ENCODE assay signal across 8 mouse cellular contexts in the genomic region with DNA sequence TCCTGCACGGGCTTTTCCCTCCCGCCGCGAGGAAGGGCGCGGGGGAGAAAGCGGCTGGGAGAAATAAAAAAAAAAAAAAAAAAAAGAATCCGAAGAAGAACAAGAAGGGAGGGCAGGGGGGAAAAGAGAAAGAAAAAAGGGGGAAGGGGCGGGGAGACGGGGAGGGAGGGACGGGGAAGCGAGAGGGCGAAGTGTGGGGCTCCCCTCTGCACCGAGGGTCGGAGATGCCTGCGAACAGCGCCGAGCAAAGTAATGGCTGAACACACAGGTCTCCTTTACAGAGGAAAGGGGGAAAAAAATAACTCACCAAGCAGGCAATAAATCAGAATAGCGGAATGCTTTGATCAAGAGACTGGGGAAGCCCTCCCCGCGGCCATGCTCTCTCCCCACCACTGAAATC. TPM values are rescaled to one million over a fixed set of nuclear protein-coding genes. Genes with fewer than 3 reads are reported as not detected.
DNase-seq lines count a peak whose midpoint lies in the region; ATAC-seq lines count a peak whose summit lies in the region.

No protein-coding gene starts in this region.

- H3K4me2 ChIP-seq in kidney, embryonic 15.5 days, result peak overlapping the region; percentile 91
- peak overlapping the region; percentile 59 for H3K4me2 ChIP-seq in embryonic facial prominence, embryonic 14.5 days (ENCODE audit: low read depth, low read length)
- H3K4me2 ChIP-seq in intestine, embryonic 14.5 days (ENCODE audit: low read length), result peak overlapping the region; percentile 68
- peak overlapping the region; percentile 83 for H3K4me2 ChIP-seq in midbrain, embryonic 15.5 days

- peak overlapping the region; percentile 75 for H3K9ac ChIP-seq in kidney, embryonic 15.5 days
- H3K9ac ChIP-seq in embryonic facial prominence, embryonic 14.5 days (ENCODE audit: low read depth, low read length), result peak overlapping the region; percentile 88
- H3K9ac ChIP-seq in intestine, embryonic 14.5 days (ENCODE audit: low read length), result peak overlapping the region; percentile 85
- H3K9ac ChIP-seq in midbrain, embryonic 15.5 days, result peak overlapping the region; percentile 82

- peaks cover 33% of the 10 kb centered on the region for H3K4me1 ChIP-seq in kidney, embryonic 15.5 days
- H3K4me1 ChIP-seq in embryonic facial prominence, embryonic 14.5 days (ENCODE audit: control insufficient read depth, insufficient read depth, low read length), result peaks cover 21% of the 10 kb centered on the region
- peaks cover 14% of the 10 kb centered on the region; the same call in 1 of the 2 replicates for H3K4me1 ChIP-seq in intestine, embryonic 14.5 days (replicated peaks; ENCODE audit: control insufficient read depth, insufficient read depth, low read length)
- H3K4me1 ChIP-seq in midbrain, embryonic 15.5 days, result peaks cover 37% of the 10 kb centered on the region

- no peak; the same call in 1 of the 2 replicates for ATAC-seq in kidney, embryonic 15.5 days (replicated peaks; ENCODE audit: low FRiP score)
- no peak for ATAC-seq in embryonic facial prominence, embryonic 14.5 days (ENCODE audit: low read depth)
- ATAC-seq in intestine, embryonic 14.5 days (replicated peaks; ENCODE audit: low FRiP score, low TSS enrichment, low read depth), result no peak
- no peak for ATAC-seq in midbrain, embryonic 15.5 days (replicated peaks)

- DNase-seq in kidney, postnatal 25 days, result no peak
- DNase-seq in adrenal gland, postnatal 36 days, result peak; percentile 42 to 51
- DNase-seq in embryonic facial prominence, embryonic 14.5 days (ENCODE audit: low spot score), result peak; percentile 63
- peak; percentile 75 for DNase-seq in intestine, embryonic 14.5 days (ENCODE audit: low spot score)
- no peak for DNase-seq in spleen, adult 18-20 months
- no peak for DNase-seq in frontal cortex, adult 2 months (ENCODE audit: extremely low spot score in 1 of 2, low spot score in 1 of 2)

- no peaks in the 10 kb centered on the region for H3K9me3 ChIP-seq in kidney, embryonic 15.5 days (replicated peaks)
- no peaks in the 10 kb centered on the region for H3K9me3 ChIP-seq in embryonic facial prominence, embryonic 14.5 days (ENCODE audit: control insufficient read depth, low read length)
- H3K9me3 ChIP-seq in intestine, embryonic 14.5 days (ENCODE audit: control insufficient read depth, low read length), result no peaks in the 10 kb centered on the region
- no peaks in the 10 kb centered on the region for H3K9me3 ChIP-seq in midbrain, embryonic 15.5 days

- no peaks in the 10 kb centered on the region for H3K36me3 ChIP-seq in kidney, embryonic 15.5 days
- H3K36me3 ChIP-seq in embryonic facial prominence, embryonic 14.5 days (ENCODE audit: control insufficient read depth, insufficient read depth, low read length), result no peaks in the 10 kb centered on the region
- H3K36me3 ChIP-seq in intestine, embryonic 14.5 days (ENCODE audit: control insufficient read depth, insufficient read depth, low read length), result no peaks in the 10 kb centered on the region
- no peaks in the 10 kb centered on the region for H3K36me3 ChIP-seq in midbrain, embryonic 15.5 days (replicated peaks)

- WGBS in kidney, embryonic 15.5 days, result 0% methylated on average over 14 of the region's 21 CpGs
- under 1% methylated on average over 14 of the region's 21 CpGs for WGBS in embryonic facial prominence, embryonic 14.5 days
- 0% methylated on average over 13 of the region's 21 CpGs for WGBS in intestine, embryonic 14.5 days
- 0% methylated on average over 21 of the region's 21 CpGs for whole genome bisulfite sequencing in midbrain, embryonic 15.5 days

- H3K4me3 ChIP-seq in kidney, embryonic 15.5 days (replicated peaks), result peak overlapping the region; percentile 87
- peak overlapping the region; percentile 84 for H3K4me3 ChIP-seq in embryonic facial prominence, embryonic 14.5 days (ENCODE audit: low read depth, low read length)
- peak overlapping the region; percentile 70 for H3K4me3 ChIP-seq in intestine, embryonic 14.5 days (ENCODE audit: low read depth, low read length)
- peak overlapping the region; percentile 82 for H3K4me3 ChIP-seq in midbrain, embryonic 15.5 days

- H3K27ac ChIP-seq in kidney, embryonic 15.5 days, result peak overlapping the region; percentile 95
- peak overlapping the region; percentile 87 for H3K27ac ChIP-seq in embryonic facial prominence, embryonic 14.5 days (replicated peaks; ENCODE audit: low read depth, low read length)
- peak overlapping the region; percentile 93 for H3K27ac ChIP-seq in intestine, embryonic 14.5 days (ENCODE audit: low read depth)
- H3K27ac ChIP-seq in midbrain, embryonic 15.5 days, result peak overlapping the region; percentile 91

- peaks cover 3% of the 10 kb centered on the region; the same call in 1 of the 2 replicates for H3K27me3 ChIP-seq in kidney, embryonic 15.5 days
- H3K27me3 ChIP-seq in embryonic facial prominence, embryonic 14.5 days (replicated peaks; ENCODE audit: control insufficient read depth, insufficient read depth, low read length), result no peaks in the 10 kb centered on the region
- no peaks in the 10 kb centered on the region for H3K27me3 ChIP-seq in intestine, embryonic 14.5 days (replicated peaks; ENCODE audit: control insufficient read depth, insufficient read depth, low read length)
- H3K27me3 ChIP-seq in midbrain, embryonic 15.5 days (replicated peaks), result peaks cover 3% of the 10 kb centered on the region; the same call in 1 of the 2 replicates

RNA-seq across cellular contexts. Expression of a gene that starts 1.2 kb away (rescaled TPM):
- 25.6 and 27.7 TPM in 2 replicates for polyA plus RNA-seq in kidney, embryonic 15.5 days (2015; fragmentation: Nextera tagmentation; extraction: Ambion mirVana)
- 10 to 100 TPM; 33.6 to 40.6 TPM for total RNA-seq in adrenal gland, postnatal 36 days (2021)
- polyA plus RNA-seq in embryonic facial prominence, embryonic 14.5 days (2014; fragmentation: Nextera tagmentation; extraction: Ambion mirVana), result 29.4 and 35.2 TPM in 2 replicates
- 30.4 and 34.4 TPM in 2 replicates for polyA plus RNA-seq in intestine, embryonic 14.5 days (2014; fragmentation: Nextera tagmentation; extraction: Ambion mirVana)
- polyA plus RNA-seq in midbrain, embryonic 15.5 days (2015; fragmentation: Nextera tagmentation; extraction: Ambion mirVana), result 62.7 and 70.9 TPM in 2 replicates
- 45.1 and 50.3 TPM in 2 replicates for polyA plus RNA-seq in frontal cortex, adult 2 months (2012; rRNA removed)

Comparison
In these comparisons a context has a peak if more than half of its experiments do, and no peak if none do; other contexts are left out.
1. DNase-seq: peak in adrenal gland, postnatal 36 days (2 of 2), embryonic facial prominence, embryonic 14.5 days (single experiment) and intestine, embryonic 14.5 days (single experiment); none in kidney, postnatal 25 days (0 of 2), spleen, adult 18-20 months (0 of 2) and frontal cortex, adult 2 months (0 of 2).
2. Peak in every context shown above with its lines, with median percentiles within 50 percentile points of each other: H3K27ac ChIP-seq, H3K4me2 ChIP-seq, H3K4me3 ChIP-seq and H3K9ac ChIP-seq.